Mouse (Mus musculus): Measurements from ENCODE around the gene Ifi35.

- TF ChIP-seq CTCF (IDR thresholded peaks at IDR 0.05; ENCODE audit: extremely low read depth, insufficient read depth, insufficient read length, insufficient replicate concordance) (no peak), POLR2A (IDR thresholded peaks at IDR 0.05; ENCODE audit: low read depth, low read length) (no peak)
These were observed 35.6 kb downstream of the Ifi35 start for GRCm38 (mm10) chr11:101483804-101484203.

Data from spleen, adult 2 months (tissue).